Mouse (Mus musculus) gonadal fat pad, adult 2 months (tissue): ENCODE measurements at regions not wholly inside any gene's neighbourhood (a gene's known extent, or its start where the extent isn't known, plus 50 kb on each side); places are given as distances from the start of the nearest gene placed in this dataset.
"Not testable (repeated sequence)": the region's sequence is repeated elsewhere in the genome, so short reads cannot be mapped to it uniquely, and the experiment has no call there.

Experiments
- DNase-seq: peaks from one replicate; pipeline ENCODE4 v3.0.0-alpha.2; 2012; ENCODE audit warnings: low read depth

- no peak for DNase-seq
These were observed 344.4 kb upstream of the Nova1 start for GRCm38 (mm10) chr12:47163171-47163570.

GRCm38 (mm10) chr12:47162624-47163151 is 344.0 kb upstream of the Nova1 start:
- DNase-seq, result no peak

GRCm38 (mm10) chr12:47160626-47161025 is 341.9 kb upstream of the Nova1 start:
- DNase-seq, result no peak

- DNase-seq, result not testable (repeated sequence)
These were observed 337.2 kb upstream of the Nova1 start for GRCm38 (mm10) chr12:47155916-47156315.

- DNase-seq, result no peak
These were observed 321.9 kb upstream of the Nova1 start for GRCm38 (mm10) chr12:47140677-47141076.

DNA sequence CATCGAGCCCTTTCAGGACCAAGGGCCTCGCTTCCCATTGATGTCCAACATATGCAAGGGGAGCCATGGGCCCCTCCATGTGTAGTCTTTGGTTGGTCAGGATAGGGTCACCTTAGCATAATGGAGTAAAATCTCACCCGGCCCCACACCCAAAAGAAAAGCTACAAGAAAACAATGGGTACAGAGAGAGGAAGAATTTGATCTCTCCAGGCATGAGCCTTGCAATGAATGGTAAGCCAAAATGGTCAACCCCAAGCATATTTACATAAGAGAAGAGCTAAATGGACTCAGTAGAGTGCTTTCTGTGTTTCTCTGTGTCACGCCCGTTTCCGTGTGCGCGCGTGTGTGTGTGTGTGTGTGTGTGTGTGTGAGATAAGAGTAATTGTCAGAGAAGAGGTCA is 311.1 kb upstream of the Nova1 start:
- DNase-seq, result no peak

- no peak for DNase-seq
These were observed 309.9 kb upstream of the Nova1 start for GRCm38 (mm10) chr12:47128596-47128995.

GRCm38 (mm10) chr12:47121426-47121825 is 302.7 kb upstream of the Nova1 start:
- no peak for DNase-seq

DNA sequence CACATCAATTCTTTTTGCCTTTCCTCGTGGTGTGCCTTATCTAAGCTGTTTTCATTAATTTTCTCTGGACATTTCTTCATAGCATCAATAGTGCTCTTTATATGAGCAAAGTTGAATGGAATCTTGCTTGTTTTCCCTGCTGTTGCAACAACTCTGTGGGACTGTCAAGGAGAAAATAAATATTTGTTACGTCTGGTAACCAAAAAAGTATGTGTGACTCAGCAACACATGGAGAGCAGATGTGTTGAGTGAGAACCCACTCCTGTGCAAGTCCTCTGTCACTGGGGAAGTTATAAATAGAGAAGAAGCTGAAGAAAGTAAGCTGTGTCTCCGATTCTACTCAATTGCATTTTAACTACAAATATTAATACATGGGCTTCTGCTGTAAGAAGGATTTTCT is 298.8 kb upstream of the Nova1 start:
- DNase-seq, result no peak

DNA sequence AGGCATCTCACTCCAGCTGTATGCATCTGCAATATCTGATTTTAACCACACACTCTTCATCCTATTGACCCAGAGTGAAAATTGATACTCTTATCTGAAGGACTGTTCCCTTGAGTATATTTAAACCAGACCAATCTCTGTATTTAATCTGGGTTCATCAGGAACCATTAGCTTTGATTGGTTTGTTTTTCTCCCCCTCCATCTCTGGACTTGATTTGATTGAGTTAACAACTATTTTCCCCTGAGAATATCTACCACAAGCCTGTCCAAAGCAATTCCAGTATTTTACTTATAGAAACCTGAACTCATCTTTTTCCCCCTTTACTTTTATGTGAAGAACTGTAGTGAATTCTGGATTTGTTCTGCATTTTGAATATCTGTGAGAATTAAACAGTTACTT is 270.5 kb upstream of the Nova1 start:
- DNase-seq, result no peak

GRCm38 (mm10) chr12:47074961-47075360 is 256.2 kb upstream of the Nova1 start:
- no peak for DNase-seq

DNA sequence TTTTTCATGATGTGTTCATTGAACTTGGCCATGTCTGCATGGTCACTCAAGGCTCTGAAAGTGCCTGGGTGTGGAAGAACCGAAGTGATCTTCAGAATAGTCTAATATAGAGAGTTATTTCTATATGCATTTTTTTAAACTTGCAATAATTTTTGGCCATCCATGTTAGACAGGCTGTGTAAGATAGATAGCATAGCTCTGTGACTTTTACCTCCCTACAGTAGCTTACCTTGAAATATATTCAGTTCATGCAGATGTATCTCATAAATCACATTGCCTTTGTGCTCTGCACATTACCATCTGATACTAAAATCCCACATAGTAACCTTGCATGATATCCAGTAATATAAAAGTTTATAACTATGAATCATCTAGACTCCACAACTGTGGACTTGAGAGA is 233.7 kb upstream of the Nova1 start:
- no peak for DNase-seq

DNA sequence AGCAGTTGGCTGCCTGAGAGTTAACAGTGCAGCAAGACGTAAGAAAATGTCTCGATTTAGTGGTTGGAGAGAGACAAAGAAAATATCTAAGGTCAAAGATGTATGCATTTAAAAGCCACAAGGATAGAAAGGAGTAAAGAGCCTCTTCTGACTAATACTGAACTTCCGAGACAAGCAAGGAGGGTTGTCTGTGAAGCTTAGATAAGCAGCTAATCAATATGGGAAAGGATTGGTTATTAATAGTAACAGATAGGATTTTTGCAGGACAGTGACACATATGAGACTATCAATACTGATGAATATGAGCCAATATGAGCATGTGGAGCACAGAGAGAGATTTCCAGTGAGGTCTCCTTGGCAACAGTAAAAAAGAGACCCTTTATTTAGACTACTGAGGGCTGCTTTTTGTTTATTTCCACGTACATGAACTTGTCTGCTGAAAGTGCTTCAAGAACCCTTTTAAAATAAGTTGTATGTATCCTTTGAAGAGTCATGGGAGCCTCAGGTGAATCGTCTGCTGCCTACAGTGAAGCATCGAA is 202.2 kb upstream of the Nova1 start:
- no peak for DNase-seq

GRCm38 (mm10) chr12:46992343-46992742 is 173.6 kb upstream of the Nova1 start:
- no peak for DNase-seq

DNA sequence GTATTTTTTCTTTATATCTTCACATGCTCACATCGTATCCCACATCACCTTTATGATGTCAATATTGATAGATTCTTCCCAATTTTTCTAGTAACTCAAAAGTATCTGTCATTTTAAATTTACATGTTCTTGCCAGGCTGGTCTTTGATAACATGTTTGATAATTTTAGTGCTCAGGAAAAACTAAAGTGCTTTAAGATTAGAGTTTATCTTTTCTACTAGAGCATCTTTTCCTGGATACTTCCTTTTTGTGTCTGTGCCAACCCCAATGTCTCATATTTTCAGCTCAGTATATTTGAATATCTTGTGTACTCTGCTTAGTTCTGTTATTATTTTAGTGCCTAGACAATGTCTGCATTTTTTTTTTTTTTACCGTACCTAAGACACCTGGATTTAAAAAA is 170.2 kb upstream of the Nova1 start:
- DNase-seq, result no peak

DNA sequence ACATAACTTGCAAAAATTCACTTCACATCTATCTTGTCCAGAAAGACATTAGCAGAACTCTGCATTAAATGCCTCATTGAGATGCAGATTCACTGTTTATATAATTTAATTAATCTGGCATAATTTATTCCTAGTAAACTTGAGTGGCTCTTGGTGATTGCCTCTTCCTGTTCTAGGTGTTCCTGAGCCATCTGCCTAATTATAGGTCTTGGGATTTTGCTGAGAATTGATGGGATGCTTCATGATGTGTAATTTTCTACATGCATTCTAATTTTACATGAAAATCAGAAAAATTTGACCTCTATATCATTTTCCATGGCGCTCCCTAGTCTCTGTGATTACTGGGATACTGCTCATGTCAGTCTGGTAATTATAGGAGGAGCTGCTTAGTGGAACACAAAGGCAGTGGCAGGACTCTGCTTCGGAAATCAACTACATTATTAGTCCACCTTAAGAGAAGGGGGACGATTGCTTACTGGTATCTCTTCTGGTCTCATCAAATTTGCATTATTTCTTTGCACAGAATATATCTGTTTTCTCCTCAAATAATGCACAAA is 131.6 kb upstream of the Nova1 start:
- no peak for DNase-seq

- DNase-seq, result no peak
These were observed 127.0 kb upstream of the Nova1 start for GRCm38 (mm10) chr12:46945707-46946106.

- no peak for DNase-seq
These were observed 112.4 kb upstream of the Nova1 start for GRCm38 (mm10) chr12:46931086-46931485.

GRCm38 (mm10) chr12:46917286-46917685 is 98.6 kb upstream of the Nova1 start:
- no peak for DNase-seq

DNA sequence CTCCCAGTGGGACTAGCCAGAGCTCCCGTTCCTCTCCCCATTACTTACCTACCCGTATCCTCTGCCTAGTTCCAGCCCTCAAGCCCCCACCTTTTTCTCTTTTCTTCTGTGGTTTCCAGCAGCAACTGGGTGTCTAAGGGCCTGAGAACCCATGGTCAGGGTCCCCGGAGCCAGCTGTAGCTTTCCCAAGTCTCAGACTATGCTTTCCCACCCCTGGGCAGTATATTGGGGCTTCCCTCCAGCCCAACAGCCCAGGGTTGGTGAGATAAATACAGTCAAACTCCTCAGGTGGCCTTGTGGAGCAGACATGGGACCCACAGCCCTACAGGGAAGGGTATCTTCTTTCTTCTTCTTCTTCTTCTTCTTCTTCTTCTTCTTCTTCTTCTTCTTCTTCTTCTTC is 59.4 kb upstream of the Nova1 start:
- DNase-seq, result no peak

GRCm38 (mm10) chr12:46870130-46870529 is 51.4 kb upstream of the Nova1 start:
- DNase-seq, result no peak
